Mouse (Mus musculus) bone marrow, adult 2 months (tissue): ENCODE measurements around the gene Prkrip1. TPM values are rescaled to one million over a fixed set of nuclear protein-coding genes. Genes with fewer than 3 reads are reported as not detected.
"Not testable (repeated sequence)": the region's sequence is repeated elsewhere in the genome, so short reads cannot be mapped to it uniquely, and the experiment has no call there.

Experiments
- H3K27ac ChIP-seq: fragments of 200-500 bp; 2 replicates; pipeline ENCODE4 v1.5.1; 2012; ENCODE audit warnings: low read depth, mild to moderate bottlenecking, control low read depth, inconsistent platforms, low read length; ENCODE audit not compliant: control insufficient read depth, poor library complexity, insufficient read depth
- H3K4me1 ChIP-seq: fragments of 200-500 bp; 2 replicates; pipeline ENCODE4 v1.6.1; 2011; ENCODE audit warnings: low read length; ENCODE audit not compliant: control insufficient read depth, insufficient read depth
- H3K4me3 ChIP-seq: fragments of 200-500 bp; replicated peaks from 2 replicates; pipeline ENCODE3; 2011; ENCODE audit warnings: mild to moderate bottlenecking, low read depth, low read length, control low read depth; ENCODE audit not compliant: control insufficient read depth
- CTCF ChIP-seq: fragments of 200-500 bp; IDR thresholded peaks from 2 replicates; pipeline ENCODE4 v1.5.1; 2011; ENCODE audit warnings: low read length, control low read depth; ENCODE audit not compliant: control insufficient read depth, insufficient read depth
- POLR2A ChIP-seq: fragments of 200-500 bp; IDR thresholded peaks from 2 replicates; pipeline ENCODE4 v1.6.1; 2011; ENCODE audit warnings: low read depth, mild to moderate bottlenecking, control low read depth, low read length, borderline replicate concordance; ENCODE audit not compliant: control insufficient read depth
- WGBS: fragments of 180-500 bp; shearing (Covaris S2); methylation state at CpG from one replicate; pipeline ENCODE4 v1.1.7; 2018; 5-methylcytosine and 5-hydroxymethylcytosine counted together
- polyA plus RNA-seq: library from polyadenylated mRNA; stranded (reverse); fragments of >200 nt; gene quantifications from 2 replicates; pipeline ENCODE4 v1.2.4, GENCODE M21; 2011; ENCODE audit warnings: low replicate concordance; ENCODE audit not compliant: missing spikeins, insufficient read depth, insufficient read length

The Prkrip1 gene
- polyA plus RNA-seq, 1 experiment = 47.7 TPM

GRCm38 (mm10) chr5:136165246-136165645 lies 33.5 kb downstream of the Prkrip1 start:
- Histone ChIP-seq H3K4me3 (no peak overlapping the region), H3K27ac (no peak overlapping the region), H3K4me1 (peaks cover 2% of the 10 kb centered on the region)
- TF ChIP-seq CTCF = no peak
- no peak for TF ChIP-seq POLR2A
- 78% methylated on average over 8 of the region's 8 CpGs for WGBS

DNA sequence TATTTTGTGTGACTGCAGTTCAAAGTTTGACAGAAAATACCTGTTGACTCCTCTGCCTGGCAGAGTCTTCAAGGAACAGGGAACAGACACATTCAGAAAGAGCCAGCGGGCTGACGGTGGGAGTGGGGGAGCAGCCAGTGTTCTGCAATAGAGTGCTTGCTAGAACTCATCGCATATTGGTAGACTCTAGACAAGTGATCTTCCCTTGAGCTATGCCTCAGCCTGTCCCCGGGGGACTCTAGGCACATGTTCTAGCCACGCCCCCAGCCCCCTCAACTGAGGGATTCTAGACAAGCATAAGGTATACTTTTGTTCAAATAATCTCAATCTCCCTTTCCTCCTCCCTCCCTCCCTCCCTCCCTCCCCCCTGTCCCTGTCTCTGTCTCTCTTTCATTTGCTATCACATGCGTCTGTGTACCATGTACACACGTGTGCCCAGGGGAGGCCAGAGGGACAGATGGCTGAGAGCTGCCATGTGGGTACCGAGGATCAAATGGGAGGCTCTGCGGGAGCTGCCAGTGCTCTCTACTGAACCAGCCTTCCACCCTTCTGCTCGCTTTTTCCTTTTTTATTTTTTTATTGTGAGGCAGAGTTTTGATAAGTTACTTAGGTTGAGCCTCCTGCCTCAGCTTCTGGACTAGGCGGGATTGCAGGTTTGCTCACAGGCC lies 34.8 kb downstream of the Prkrip1 start:
- 91% methylated on average over 11 of the region's 11 CpGs for WGBS
- H3K27ac ChIP-seq = no peak overlapping the region
- H3K4me3 ChIP-seq = no peak overlapping the region
- TF ChIP-seq POLR2A = no peak
- TF ChIP-seq CTCF = no peak
- peaks cover 2% of the 10 kb centered on the region for H3K4me1 ChIP-seq

- not testable (repeated sequence) for H3K4me3 ChIP-seq, H3K4me1 ChIP-seq, H3K27ac ChIP-seq
- WGBS = 94% methylated on average over 11 of the region's 12 CpGs
Observed at GRCm38 (mm10) chr5:136160084-136160483, 38.7 kb downstream of the Prkrip1 start.

DNA sequence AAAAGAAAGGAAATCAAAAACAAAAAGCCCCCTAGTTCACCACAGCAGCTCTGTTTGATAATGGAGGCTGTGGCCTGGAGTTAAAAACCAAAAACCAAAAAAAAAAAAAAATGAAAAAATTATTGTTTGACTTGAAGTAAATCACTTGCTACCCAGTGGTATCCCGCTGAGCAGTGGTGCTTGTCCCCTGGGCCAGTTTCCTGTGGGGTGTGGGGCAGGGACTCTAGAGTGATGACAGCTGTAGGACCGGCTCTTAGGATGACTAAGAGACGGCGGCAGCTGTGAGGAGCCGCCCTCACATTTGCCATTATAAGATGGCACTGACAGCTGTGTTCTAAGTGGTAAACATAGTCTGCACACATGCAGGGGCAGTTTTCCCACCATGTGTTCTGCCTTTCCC lies 43.4 kb downstream of the Prkrip1 start:
- no peak overlapping the region for H3K27ac ChIP-seq
- WGBS = 70% methylated on average over 5 of the region's 5 CpGs
- TF ChIP-seq CTCF = no peak
- TF ChIP-seq POLR2A = no peak
- H3K4me1 ChIP-seq = no peaks in the 10 kb centered on the region; the same call in 1 of the 2 replicates
- no peak overlapping the region for H3K4me3 ChIP-seq

DNA sequence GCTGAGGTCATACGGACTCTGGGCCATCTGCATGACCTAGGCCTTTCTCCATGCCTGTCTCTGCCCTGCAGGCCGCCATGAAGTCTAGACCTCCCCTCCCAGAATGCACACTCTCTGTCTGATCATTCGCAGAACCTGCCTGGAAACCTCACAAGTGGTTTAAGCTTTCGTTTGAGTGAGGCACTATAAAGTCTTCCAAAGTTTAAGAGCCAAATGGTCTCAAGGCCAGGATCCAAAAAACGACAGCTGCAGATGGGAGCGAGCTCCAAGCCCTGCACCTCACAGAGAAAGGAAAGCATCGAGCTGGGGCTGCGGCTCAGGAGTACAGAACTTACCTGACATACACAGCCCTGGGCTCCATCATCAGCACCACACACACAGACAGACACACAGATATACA lies 46.4 kb downstream of the Prkrip1 start:
- peaks cover 6% of the 10 kb centered on the region for H3K4me1 ChIP-seq
- H3K4me3 ChIP-seq = no peak overlapping the region
- 82% methylated on average over 8 of the region's 8 CpGs for WGBS
- TF ChIP-seq CTCF = no peak
- no peak for TF ChIP-seq POLR2A
- no peak overlapping the region for H3K27ac ChIP-seq

GRCm38 (mm10) chr5:136149134-136149576 lies 49.6 kb downstream of the Prkrip1 start:
- Histone ChIP-seq H3K4me1 (peaks cover 14% of the 10 kb centered on the region), H3K27ac (peak overlapping the region; percentile 62)
- 2% methylated on average over 5 of the region's 5 CpGs for WGBS

GRCm38 (mm10) chr5:136147704-136148103 lies 51.1 kb downstream of the Prkrip1 start:
- 55% methylated on average over 8 of the region's 8 CpGs for WGBS
- no peak for TF ChIP-seq POLR2A
- TF ChIP-seq CTCF = no peak
- Histone ChIP-seq H3K27ac (peak overlapping the region; percentile 10), H3K4me1 (peaks cover 14% of the 10 kb centered on the region), H3K4me3 (no peak overlapping the region)

More at GRCm38 (mm10) chr5:136149134-136149576, 49.6 kb downstream of the Prkrip1 start:
- H3K4me3 ChIP-seq = not testable (repeated sequence)

DNA sequence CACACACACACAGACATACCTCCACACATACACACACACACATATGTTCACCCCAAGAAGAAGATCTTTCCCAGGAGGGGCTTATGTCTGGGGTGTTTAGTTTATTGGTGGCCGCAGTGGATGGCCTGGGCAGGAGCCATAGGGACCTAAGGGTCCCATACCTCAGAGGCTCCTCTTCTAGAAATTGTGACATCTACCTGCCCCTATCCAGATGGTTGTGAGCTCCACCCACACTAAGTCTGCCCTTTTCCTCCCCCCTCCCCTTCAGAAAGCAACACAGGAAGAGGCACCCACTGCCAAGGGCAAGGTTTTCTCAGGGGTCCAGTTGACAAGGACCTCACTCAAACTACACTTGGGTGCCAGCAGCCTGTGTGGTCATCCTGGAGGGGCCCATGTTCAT lies 51.8 kb downstream of the Prkrip1 start:
- H3K4me1 ChIP-seq = peaks cover 14% of the 10 kb centered on the region
- peak overlapping the region; percentile 49; the same call in 1 of the 2 replicates for H3K27ac ChIP-seq
- TF ChIP-seq CTCF = no peak
- no peak for TF ChIP-seq POLR2A
- no peak overlapping the region for H3K4me3 ChIP-seq
- WGBS = 86% methylated on average over 1 of the region's 1 CpGs
